In genomic region chr11:88550083-88550907, GRCm38 (mm10) we compare ENCODE assay signal across 7 mouse cellular contexts.
DNase-seq lines count a peak whose midpoint lies in the region; ATAC-seq lines count a peak whose summit lies in the region.

No protein-coding gene starts in this region.

- H3K36me3 ChIP-seq in lung, embryonic 15.5 days, result no peaks in the 10 kb centered on the region
- H3K36me3 ChIP-seq in embryonic facial prominence, embryonic 11.5 days (replicated peaks; ENCODE audit: control insufficient read depth, insufficient read depth, low read depth, low read length), result no peaks in the 10 kb centered on the region

- H3K9ac ChIP-seq in lung, embryonic 15.5 days, result no peak overlapping the region
- H3K9ac ChIP-seq in embryonic facial prominence, embryonic 11.5 days (replicated peaks; ENCODE audit: low read length), result peak overlapping the region; percentile 26; the same call in 1 of the 2 replicates

- WGBS in lung, embryonic 15.5 days, result 59% methylated on average over 6 of the region's 6 CpGs
- 49% methylated on average over 6 of the region's 6 CpGs for WGBS in embryonic facial prominence, embryonic 11.5 days

- ATAC-seq in lung, embryonic 15.5 days (ENCODE audit: borderline replicate concordance, extremely low read depth, low FRiP score, low TSS enrichment), result no peak
- ATAC-seq in embryonic facial prominence, embryonic 11.5 days (replicated peaks; ENCODE audit: insufficient number of reproducible peaks, low FRiP score, low TSS enrichment, low read depth), result no peak
- no peak for ATAC-seq in monocyte, adult 5-6 weeks (replicated peaks; ENCODE audit: insufficient number of reproducible peaks, low FRiP score, low TSS enrichment, poor library complexity, severe bottlenecking)

- H3K4me3 ChIP-seq in lung, embryonic 15.5 days, result no peak overlapping the region
- H3K4me3 ChIP-seq in embryonic facial prominence, embryonic 11.5 days (ENCODE audit: low read depth, low read length), result no peak overlapping the region

- no peak for DNase-seq in lung, postnatal 25 days (ENCODE audit: low spot score)
- no peak for DNase-seq in embryonic facial prominence, embryonic 11.5 days (ENCODE audit: low spot score)
- DNase-seq in kidney, postnatal 36 days, result peak; percentile 52 to 69
- DNase-seq in thymus, postnatal 10 days (ENCODE audit: low spot score in 2 of 2), result peak; percentile 27 to 57
- DNase-seq in urinary bladder, postnatal 36 days (ENCODE audit: low spot score in 2 of 2), result no peak

- H3K4me2 ChIP-seq in lung, embryonic 15.5 days, result no peak overlapping the region
- no peak overlapping the region for H3K4me2 ChIP-seq in embryonic facial prominence, embryonic 11.5 days (ENCODE audit: low read depth, low read length)

- H3K27me3 ChIP-seq in lung, embryonic 15.5 days, result no peaks in the 10 kb centered on the region
- H3K27me3 ChIP-seq in embryonic facial prominence, embryonic 11.5 days (ENCODE audit: control insufficient read depth, insufficient read depth, low read length), result no peaks in the 10 kb centered on the region

- no peaks in the 10 kb centered on the region for H3K9me3 ChIP-seq in lung, embryonic 15.5 days
- no peaks in the 10 kb centered on the region for H3K9me3 ChIP-seq in embryonic facial prominence, embryonic 11.5 days (replicated peaks; ENCODE audit: control insufficient read depth, low read length)

- H3K27ac ChIP-seq in lung, embryonic 15.5 days, result peak overlapping the region; percentile 43; the same call in 1 of the 2 replicates
- peak overlapping the region; percentile 38; the same call in 1 of the 2 replicates for H3K27ac ChIP-seq in embryonic facial prominence, embryonic 11.5 days (replicated peaks; ENCODE audit: low read depth, low read length)

- H3K4me1 ChIP-seq in lung, embryonic 15.5 days, result peaks cover 71% of the 10 kb centered on the region
- H3K4me1 ChIP-seq in embryonic facial prominence, embryonic 11.5 days (ENCODE audit: control insufficient read depth, insufficient read depth, low read length), result peaks cover 33% of the 10 kb centered on the region

Comparison
In these comparisons a context has a peak if more than half of its experiments do, and no peak if none do; other contexts are left out.
1. DNase-seq: peak in kidney, postnatal 36 days (2 of 2) and thymus, postnatal 10 days (2 of 2); none in lung, postnatal 25 days (single experiment), embryonic facial prominence, embryonic 11.5 days (single experiment) and urinary bladder, postnatal 36 days (0 of 2).